Mouse (Mus musculus): Measurements from ENCODE around the gene G3bp1. TPM values are rescaled to one million over a fixed set of nuclear protein-coding genes. Genes with fewer than 3 reads are reported as not detected.

The G3bp1 gene
- polyA plus RNA-seq, 1 experiment, result 22.4 TPM

Other genes starting within 250 kb of the G3bp1 start
- 1.4 and 1.6 TPM in 2 replicates for gene Fat2, start 133.1 kb upstream of the G3bp1 start, polyA plus RNA-seq (2012; rRNA removed)
- gene Sparc, start 46.5 kb upstream of the G3bp1 start, polyA plus RNA-seq (2012; rRNA removed), result 2,620 and 4,627 TPM in 2 replicates
- 631 and 812 TPM in 2 replicates for gene Atox1, start 8.4 kb upstream of the G3bp1 start, polyA plus RNA-seq (2012; rRNA removed)
- gene Glra1, start 138.5 kb downstream of the G3bp1 start, polyA plus RNA-seq (2012; rRNA removed), result not detected in 2 replicates

Data from gonadal fat pad, adult 2 months (tissue).